Mouse (Mus musculus): ENCODE results near the gene Asap2. TPM values are rescaled to one million over a fixed set of nuclear protein-coding genes. Genes with fewer than 3 reads are reported as not detected.
A peak's percentile ranks its signal among the peaks of the same experiment; 100 is the strongest.

Gene Asap2
- polyA plus RNA-seq, 1 experiment from 2014 or later, result 14.9 TPM

GRCm38 (mm10) chr12:21265946-21266783 is 275.9 kb downstream of the Asap2 start:
- Histone ChIP-seq H3K4me3 (ENCODE audit: low read depth, low read length) (no peak overlapping the region), H3K9ac (replicated peaks; ENCODE audit: low read length) (no peak overlapping the region), H3K4me2 (ENCODE audit: low read depth, low read length) (no peak overlapping the region), H3K27ac (replicated peaks; ENCODE audit: low read depth, low read length) (no peak overlapping the region), H3K36me3 (replicated peaks; ENCODE audit: control insufficient read depth, insufficient read depth, low read depth, low read length) (peaks cover 6% of the 10 kb centered on the region), H3K4me1 (ENCODE audit: control insufficient read depth, insufficient read depth, low read length) (no peaks in the 10 kb centered on the region), H3K9me3 (replicated peaks; ENCODE audit: control insufficient read depth, low read length) (no peaks in the 10 kb centered on the region), H3K27me3 (ENCODE audit: control insufficient read depth, insufficient read depth, low read length) (no peaks in the 10 kb centered on the region)
- 78% methylated on average over 14 of the region's 14 CpGs for WGBS
- ATAC-seq (replicated peaks; ENCODE audit: insufficient number of reproducible peaks, low FRiP score, low TSS enrichment, low read depth), result peak; percentile 61; the same call in 1 of the 2 replicates
- peak; percentile 61 for DNase-seq (ENCODE audit: low spot score)

- Histone ChIP-seq H3K36me3 (replicated peaks; ENCODE audit: control insufficient read depth, insufficient read depth, low read depth, low read length) (peaks cover 11% of the 10 kb centered on the region), H3K27ac (replicated peaks; ENCODE audit: low read depth, low read length) (no peak overlapping the region), H3K9ac (replicated peaks; ENCODE audit: low read length) (no peak overlapping the region), H3K4me2 (ENCODE audit: low read depth, low read length) (no peak overlapping the region), H3K27me3 (ENCODE audit: control insufficient read depth, insufficient read depth, low read length) (no peaks in the 10 kb centered on the region), H3K4me3 (ENCODE audit: low read depth, low read length) (no peak overlapping the region), H3K9me3 (replicated peaks; ENCODE audit: control insufficient read depth, low read length) (no peaks in the 10 kb centered on the region), H3K4me1 (ENCODE audit: control insufficient read depth, insufficient read depth, low read length) (no peaks in the 10 kb centered on the region)
- 92% methylated on average over 2 of the region's 2 CpGs for WGBS
- DNase-seq (ENCODE audit: low spot score), result no peak
- peak; percentile 21; the same call in 1 of the 2 replicates for ATAC-seq (replicated peaks; ENCODE audit: insufficient number of reproducible peaks, low FRiP score, low TSS enrichment, low read depth)
These were observed 276.5 kb downstream of the Asap2 start for GRCm38 (mm10) chr12:21266784-21267098.

DNA sequence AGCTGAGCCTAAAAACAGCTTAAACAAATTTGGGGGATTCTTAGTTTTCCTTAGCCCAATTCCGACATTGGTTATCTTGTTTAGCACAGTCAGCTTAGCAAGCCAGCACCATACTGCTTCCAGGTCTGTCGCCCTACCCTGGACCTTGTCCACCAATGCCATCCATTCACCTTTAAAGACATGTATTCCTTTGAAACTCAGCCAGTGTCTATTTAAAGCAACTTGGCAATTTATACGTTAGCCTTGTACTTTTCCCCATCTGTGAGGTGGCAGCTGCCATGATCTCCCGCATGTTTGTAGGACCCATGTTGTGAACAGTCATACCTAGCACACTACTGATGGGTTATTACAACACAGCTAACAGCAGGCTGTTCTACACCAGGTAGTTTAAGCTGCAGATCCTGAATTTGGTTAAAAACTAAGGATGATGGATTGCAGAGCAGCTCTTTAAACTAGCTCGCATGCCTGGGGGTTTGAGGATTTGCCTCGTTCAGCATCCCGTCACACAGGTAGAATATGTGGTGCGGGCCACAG is 277.9 kb downstream of the Asap2 start:
- no peak overlapping the region for H3K27ac ChIP-seq (replicated peaks; ENCODE audit: low read depth, low read length)
- H3K4me2 ChIP-seq (ENCODE audit: low read depth, low read length), result no peak overlapping the region
- no peak overlapping the region for H3K4me3 ChIP-seq (ENCODE audit: low read depth, low read length)
- no peak for ATAC-seq (replicated peaks; ENCODE audit: insufficient number of reproducible peaks, low FRiP score, low TSS enrichment, low read depth)
- no peaks in the 10 kb centered on the region for H3K9me3 ChIP-seq (replicated peaks; ENCODE audit: control insufficient read depth, low read length)
- DNase-seq (ENCODE audit: low spot score), result no peak
- no peaks in the 10 kb centered on the region for H3K4me1 ChIP-seq (ENCODE audit: control insufficient read depth, insufficient read depth, low read length)
- 94% methylated on average over 8 of the region's 8 CpGs for WGBS
- H3K9ac ChIP-seq (replicated peaks; ENCODE audit: low read length), result no peak overlapping the region
- H3K36me3 ChIP-seq (replicated peaks; ENCODE audit: control insufficient read depth, insufficient read depth, low read depth, low read length), result peaks cover 15% of the 10 kb centered on the region
- no peaks in the 10 kb centered on the region for H3K27me3 ChIP-seq (ENCODE audit: control insufficient read depth, insufficient read depth, low read length)

DNA sequence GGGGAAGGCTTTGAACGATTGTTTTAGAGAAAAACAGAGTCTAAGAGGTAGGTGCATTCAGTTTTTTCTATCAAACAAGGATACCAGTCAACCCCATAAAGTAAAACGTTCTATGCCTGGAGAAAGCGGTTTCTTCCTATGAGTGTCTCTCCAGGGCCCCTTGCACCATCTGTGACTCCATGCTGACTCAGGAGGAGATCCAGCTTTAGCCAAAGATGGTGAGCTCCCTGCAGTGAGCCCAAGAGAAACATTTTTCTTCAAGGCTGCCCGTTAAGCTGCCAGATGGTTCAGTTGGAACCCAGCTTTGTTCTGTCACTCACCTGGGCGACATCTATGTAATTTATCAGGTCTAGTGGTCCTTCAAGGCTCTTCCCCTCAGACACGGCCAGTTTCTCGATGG is 284.2 kb downstream of the Asap2 start:
- H3K4me1 ChIP-seq (ENCODE audit: control insufficient read depth, insufficient read depth, low read length), result no peaks in the 10 kb centered on the region
- peaks cover 15% of the 10 kb centered on the region for H3K36me3 ChIP-seq (replicated peaks; ENCODE audit: control insufficient read depth, insufficient read depth, low read depth, low read length)
- no peak for ATAC-seq (replicated peaks; ENCODE audit: insufficient number of reproducible peaks, low FRiP score, low TSS enrichment, low read depth)
- no peak overlapping the region for H3K9ac ChIP-seq (replicated peaks; ENCODE audit: low read length)
- 83% methylated on average over 7 of the region's 7 CpGs for WGBS
- no peak overlapping the region for H3K4me2 ChIP-seq (ENCODE audit: low read depth, low read length)
- H3K4me3 ChIP-seq (ENCODE audit: low read depth, low read length), result no peak overlapping the region
- no peaks in the 10 kb centered on the region for H3K27me3 ChIP-seq (ENCODE audit: control insufficient read depth, insufficient read depth, low read length)
- H3K27ac ChIP-seq (replicated peaks; ENCODE audit: low read depth, low read length), result no peak overlapping the region
- no peak for DNase-seq (ENCODE audit: low spot score)
- no peaks in the 10 kb centered on the region for H3K9me3 ChIP-seq (replicated peaks; ENCODE audit: control insufficient read depth, low read length)

GRCm38 (mm10) chr12:21277352-21277864 is 287.1 kb downstream of the Asap2 start:
- Histone ChIP-seq H3K4me2 (ENCODE audit: low read depth, low read length) (no peak overlapping the region), H3K9ac (replicated peaks; ENCODE audit: low read length) (no peak overlapping the region), H3K9me3 (replicated peaks; ENCODE audit: control insufficient read depth, low read length) (no peaks in the 10 kb centered on the region), H3K27ac (replicated peaks; ENCODE audit: low read depth, low read length) (no peak overlapping the region), H3K36me3 (replicated peaks; ENCODE audit: control insufficient read depth, insufficient read depth, low read depth, low read length) (no peaks in the 10 kb centered on the region), H3K4me3 (ENCODE audit: low read depth, low read length) (no peak overlapping the region), H3K27me3 (ENCODE audit: control insufficient read depth, insufficient read depth, low read length) (no peaks in the 10 kb centered on the region), H3K4me1 (ENCODE audit: control insufficient read depth, insufficient read depth, low read length) (no peaks in the 10 kb centered on the region)
- DNase-seq (ENCODE audit: low spot score), result no peak
- ATAC-seq (replicated peaks; ENCODE audit: insufficient number of reproducible peaks, low FRiP score, low TSS enrichment, low read depth), result no peak
- WGBS, result 89% methylated on average over 1 of the region's 1 CpGs

- Histone ChIP-seq H3K27ac (replicated peaks; ENCODE audit: low read depth, low read length) (peak within 1 kb of the TSS; percentile 57; the same call in 1 of the 2 replicates), H3K4me1 (ENCODE audit: control insufficient read depth, insufficient read depth, low read length) (no peaks in the 10 kb centered on the region), H3K27me3 (ENCODE audit: control insufficient read depth, insufficient read depth, low read length) (no peaks in the 10 kb centered on the region), H3K9ac (replicated peaks; ENCODE audit: low read length) (peak within 1 kb of the TSS; percentile 81), H3K9me3 (replicated peaks; ENCODE audit: control insufficient read depth, low read length) (no peaks in the 10 kb centered on the region), H3K36me3 (replicated peaks; ENCODE audit: control insufficient read depth, insufficient read depth, low read depth, low read length) (no peaks in the 10 kb centered on the region), H3K4me3 (ENCODE audit: low read depth, low read length) (peak within 1 kb of the TSS; percentile 61), H3K4me2 (ENCODE audit: low read depth, low read length) (peak within 1 kb of the TSS; percentile 47)
- DNase-seq (ENCODE audit: low spot score) (no peak), ATAC-seq (replicated peaks; ENCODE audit: insufficient number of reproducible peaks, low FRiP score, low TSS enrichment, low read depth) (no peak)
- WGBS, result 57% methylated on average over 11 of the region's 11 CpGs
These were observed 294.6 kb downstream of the Asap2 start, which contains the start of gene Cpsf3 for GRCm38 (mm10) chr12:21284761-21285441. Gene Cpsf3 (plus strand): TSS chr12:21285391.

DNA sequence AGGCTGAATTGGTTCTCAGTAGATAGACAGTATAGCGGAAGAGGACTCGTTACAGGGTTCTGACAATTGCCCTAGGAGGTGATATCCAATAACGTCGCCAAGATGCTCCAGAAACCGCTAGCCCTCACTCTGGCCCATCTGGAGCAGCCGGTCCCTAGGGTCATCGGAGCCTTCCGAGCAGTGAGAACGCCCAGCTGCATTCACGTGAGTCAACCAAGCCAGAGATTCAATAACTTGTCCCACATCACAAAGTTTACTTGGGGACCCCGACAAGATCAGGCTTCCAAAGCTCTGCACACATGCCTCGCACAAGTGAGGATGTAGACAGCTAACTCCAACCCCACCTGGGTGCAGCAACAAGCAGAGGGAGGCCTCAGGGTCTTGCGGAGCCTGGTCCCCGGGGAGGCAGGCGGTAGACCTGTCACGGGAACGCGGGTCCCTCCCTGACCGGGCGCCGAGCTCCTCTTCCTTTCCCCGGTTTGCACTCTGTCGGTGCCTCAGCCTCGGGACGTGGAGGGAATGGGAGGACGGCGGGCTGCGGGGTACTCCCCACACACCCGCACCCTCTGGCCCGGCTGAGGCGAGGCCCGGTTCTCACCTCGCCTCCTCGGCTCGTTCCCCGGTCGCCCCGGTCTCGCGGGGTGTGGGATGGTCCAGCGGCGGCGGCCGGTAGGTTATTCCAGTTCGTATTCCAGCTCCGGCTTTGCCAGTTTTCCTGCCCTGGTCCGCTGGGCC is 295.4 kb downstream of the Asap2 start:
- no peaks in the 10 kb centered on the region for H3K36me3 ChIP-seq (replicated peaks; ENCODE audit: control insufficient read depth, insufficient read depth, low read depth, low read length)
- peak overlapping the region; percentile 61 for H3K4me3 ChIP-seq (ENCODE audit: low read depth, low read length)
- no peak overlapping the region; the same call in 1 of the 2 replicates for H3K27ac ChIP-seq (replicated peaks; ENCODE audit: low read depth, low read length)
- no peaks in the 10 kb centered on the region for H3K4me1 ChIP-seq (ENCODE audit: control insufficient read depth, insufficient read depth, low read length)
- 0% methylated on average over 45 of the region's 47 CpGs for WGBS
- H3K9ac ChIP-seq (replicated peaks; ENCODE audit: low read length), result peak overlapping the region; percentile 81
- no peaks in the 10 kb centered on the region for H3K9me3 ChIP-seq (replicated peaks; ENCODE audit: control insufficient read depth, low read length)
- ATAC-seq (replicated peaks; ENCODE audit: insufficient number of reproducible peaks, low FRiP score, low TSS enrichment, low read depth) (peak; percentile 98), DNase-seq (ENCODE audit: low spot score) (peak; percentile 49)
- no peaks in the 10 kb centered on the region for H3K27me3 ChIP-seq (ENCODE audit: control insufficient read depth, insufficient read depth, low read length)
- peak overlapping the region; percentile 47 for H3K4me2 ChIP-seq (ENCODE audit: low read depth, low read length)
